ENCODE assay signal across 15 mouse cellular contexts in genomic region chr11:90264180-90264579, GRCm38 (mm10). TPM values are rescaled to one million over a fixed set of nuclear protein-coding genes. Genes with fewer than 3 reads are reported as not detected.
DNase-seq lines count a peak whose midpoint lies in the region; ATAC-seq and TF ChIP-seq lines count a peak whose summit lies in the region.
"Had no signal": no experiment of that assay in that cellular context is flagged by ENCODE, and none has a peak within 500 bp of the region (broad histone marks: within the 10 kb centered on the region; RNA-seq: fewer than 3 reads in every experiment).

No protein-coding gene starts in this region.

- no peaks in the 10 kb centered on the region for H3K27me3 ChIP-seq in CH12.LX (replicated peaks)
- H3K27me3 ChIP-seq in forebrain, embryonic 12.5 days = no peaks in the 10 kb centered on the region; the same call in 1 of the 2 replicates
- H3K27me3 ChIP-seq: intestine, embryonic 15.5 days; midbrain, embryonic 15.5 days had no signal

- peak; percentile 61 for ATAC-seq in megakaryocyte, adult 5-6 weeks (ENCODE audit: poor library complexity, severe bottlenecking)
- ATAC-seq in forebrain, embryonic 12.5 days (ENCODE audit: low FRiP score) = no peak
- ATAC-seq: forebrain, embryonic 14.5 days; intestine, embryonic 15.5 days; midbrain, embryonic 15.5 days had no signal

- H3K79me2 ChIP-seq in CH12.LX (replicated peaks; ENCODE audit: control insufficient read depth, extremely low read depth, insufficient read depth, poor library complexity, severe bottlenecking) = no peaks in the 10 kb centered on the region

- peaks cover 12 to 59% of the 10 kb centered on the region in 2 experiments for H3K4me1 ChIP-seq in CH12.LX (ENCODE audit: control insufficient read depth in 1 of 2, insufficient read depth in 2 of 2)
- H3K4me1 ChIP-seq in forebrain, embryonic 12.5 days = peaks cover 7% of the 10 kb centered on the region
- H3K4me1 ChIP-seq: intestine, embryonic 15.5 days had no signal

- H3K27ac ChIP-seq in CH12.LX (ENCODE audit: insufficient read depth, low read depth) = peak overlapping the region; percentile 60
- H3K27ac ChIP-seq in forebrain, embryonic 12.5 days = no peak overlapping the region
- H3K27ac ChIP-seq: heart, embryonic 10.5 days; intestine, embryonic 15.5 days; macrophage; midbrain, embryonic 15.5 days had no signal

- TF ChIP-seq CTCF in CH12.LX (conservative IDR thresholded peaks at IDR 0.05 in 1 of 2, IDR thresholded peaks at IDR 0.05 in 1 of 2; ENCODE audit: low read depth in 2 of 2, low read length in 2 of 2) = no peak

- peak overlapping the region; percentile 41 for H3K4me2 ChIP-seq in CH12.LX (ENCODE audit: insufficient read depth, low read depth, poor library complexity, severe bottlenecking)
- no peak overlapping the region for H3K4me2 ChIP-seq in forebrain, embryonic 12.5 days
- H3K4me2 ChIP-seq: intestine, embryonic 15.5 days; midbrain, embryonic 15.5 days had no signal

- 84% methylated on average over 11 of the region's 11 CpGs for WGBS in forebrain, embryonic 12.5 days

- peak; percentile 57 for TF ChIP-seq POLR2A in CH12.LX (IDR thresholded peaks at IDR 0.05; ENCODE audit: low read depth, low read length)

- peak overlapping the region; percentile 28 to 55 (median 45) for H3K4me3 ChIP-seq in CH12.LX (replicated peaks in 1 of 3; ENCODE audit: low read depth in 2 of 3, low read length in 2 of 3, poor library complexity in 1 of 3)
- H3K4me3 ChIP-seq in forebrain, embryonic 12.5 days (replicated peaks) = no peak overlapping the region
- H3K4me3 ChIP-seq: heart, embryonic 10.5 days; intestine, embryonic 15.5 days; midbrain, embryonic 15.5 days had no signal

- peak; percentile 83 for TF ChIP-seq EP300 in CH12.LX (IDR thresholded peaks at IDR 0.05; ENCODE audit: low read length)

- peaks cover 11% of the 10 kb centered on the region for H3K9me3 ChIP-seq in CH12.LX (replicated peaks; ENCODE audit: low read length)
- H3K9me3 ChIP-seq in forebrain, embryonic 12.5 days = no peaks in the 10 kb centered on the region
- H3K9me3 ChIP-seq: heart, embryonic 10.5 days; intestine, embryonic 15.5 days; midbrain, embryonic 15.5 days had no signal

- peak; percentile 8 for TF ChIP-seq RAD21 in CH12.LX (IDR thresholded peaks at IDR 0.05; ENCODE audit: low read depth, low read length)

- DNase-seq in spleen, adult 18-20 months = peak; percentile 45 to 59
- no peak for DNase-seq in spleen, postnatal 14 days (ENCODE audit: low spot score in 2 of 2)
- DNase-seq in CH12.LX (ENCODE audit: extremely low read depth) = peak; percentile 96
- peak; percentile 17 to 39 for DNase-seq in thymus, postnatal 36 days
- no peak for DNase-seq in cerebellum, adult 9-11 months
- DNase-seq: cerebellum, adult 11 months; heart, postnatal 36 days; kidney, postnatal 14 days had no signal

- dilution Hi-C loops in CH12.LX (cut with MboI; ENCODE audit: extremely low pct_ligation_motif_present, extremely low pct_unique_long_range_greater_than_20kb, low sequenced_read_pairs) = no loop called here

- in situ Hi-C loops in CH12.LX (cut with MboI; ENCODE audit: low pct_ligation_motif_present, low pct_unique_long_range_greater_than_20kb, low sequenced_read_pairs) = no loop called here

- H3K36me3 ChIP-seq in CH12.LX (replicated peaks in 1 of 2; ENCODE audit: control insufficient read depth in 1 of 2, insufficient read depth in 1 of 2, low read length in 1 of 2) = peaks cover 27 to 69% of the 10 kb centered on the region in 2 experiments
- peaks cover 55% of the 10 kb centered on the region for H3K36me3 ChIP-seq in forebrain, embryonic 12.5 days (replicated peaks)

- 0 out of 2 replicates have a peak overlapping the region, but pooled peaks have one; percentile 0 for H3K9ac ChIP-seq in CH12.LX (ENCODE audit: insufficient read depth, low read depth)
- H3K9ac ChIP-seq in forebrain, embryonic 12.5 days = no peak overlapping the region
- H3K9ac ChIP-seq: intestine, embryonic 15.5 days; midbrain, embryonic 15.5 days had no signal

TF ChIP-seq in CH12.LX, 34 proteins besides CTCF, POLR2A, EP300 and RAD21:
- TF ChIP-seq USF2 (conservative IDR thresholded peaks at IDR 0.05; ENCODE audit: low read depth, low read length) (peak; percentile 57; the same call in 1 of the 2 replicates), ZC3H11A (IDR thresholded peaks at IDR 0.05; ENCODE audit: low read depth, low read length) (no peak), NRF1 (IDR thresholded peaks at IDR 0.05; ENCODE audit: low read depth, low read length) (peak; percentile 48; the same call in 1 of the 2 replicates), GABPA (IDR thresholded peaks at IDR 0.05; ENCODE audit: insufficient replicate concordance, low read depth, low read length) (no peak), MEF2A (IDR thresholded peaks at IDR 0.05; ENCODE audit: borderline replicate concordance, low read depth, low read length) (peak; percentile 78; the same call in 1 of the 2 replicates), CHD1 (IDR thresholded peaks at IDR 0.05; ENCODE audit: low read depth, low read length) (no peak), MXI1 (IDR thresholded peaks at IDR 0.05; ENCODE audit: low read depth, low read length) (peak; percentile 25; the same call in 1 of the 2 replicates), TBP (conservative IDR thresholded peaks at IDR 0.05; ENCODE audit: low read depth, low read length) (peak; percentile 76), MAZ (IDR thresholded peaks at IDR 0.05; ENCODE audit: low read depth, low read length) (no peak), SMC3 (IDR thresholded peaks at IDR 0.05; ENCODE audit: low read depth, low read length) (peak; percentile 1; the same call in 1 of the 2 replicates), USF1 (IDR thresholded peaks at IDR 0.05; ENCODE audit: low read depth, low read length) (peak; percentile 77), ZNF384 (IDR thresholded peaks at IDR 0.05; ENCODE audit: low read depth, low read length) (no peak), TCF12 (IDR thresholded peaks at IDR 0.05; ENCODE audit: low read depth, low read length) (peak; percentile 74), ZMIZ1 (IDR thresholded peaks at IDR 0.05; ENCODE audit: low read depth, low read length) (no peak), JUND (conservative IDR thresholded peaks at IDR 0.05; ENCODE audit: low read depth, low read length) (peak; percentile 39), JUN (IDR thresholded peaks at IDR 0.05; ENCODE audit: insufficient read depth, low read depth, low read length) (peak; percentile 38; the same call in 1 of the 2 replicates), IRF4 (IDR thresholded peaks at IDR 0.05; ENCODE audit: low read depth, low read length) (peak; percentile 89), RCOR1 (conservative IDR thresholded peaks at IDR 0.05; ENCODE audit: low read depth, low read length) (peak; percentile 74; the same call in 1 of the 2 replicates), NELFE (IDR thresholded peaks at IDR 0.05; ENCODE audit: low read depth, low read length) (peak; percentile 40; the same call in 1 of the 2 replicates), SIN3A (IDR thresholded peaks at IDR 0.05; ENCODE audit: low read length) (peak; percentile 59; the same call in 1 of the 2 replicates), E2F4 (IDR thresholded peaks at IDR 0.05; ENCODE audit: insufficient replicate concordance, low read depth, low read length) (no peak), BHLHE40 (IDR thresholded peaks at IDR 0.05; ENCODE audit: low read depth, low read length) (peak; percentile 97), ZKSCAN1 (IDR thresholded peaks at IDR 0.05; ENCODE audit: borderline replicate concordance, low read depth, low read length) (no peak), UBTF (IDR thresholded peaks at IDR 0.05; ENCODE audit: low read depth, low read length) (no peak), MYC (IDR thresholded peaks at IDR 0.05; ENCODE audit: low read depth, low read length) (peak; percentile 86), MAFK (IDR thresholded peaks at IDR 0.05; ENCODE audit: insufficient replicate concordance, low read length) (0 out of 2 replicates have a peak, but pooled peaks have one; percentile 31), MAX (IDR thresholded peaks at IDR 0.05; ENCODE audit: low read length) (peak; percentile 14; the same call in 1 of the 2 replicates), ETS1 (conservative IDR thresholded peaks at IDR 0.05; ENCODE audit: low read depth, low read length) (peak; percentile 92), POLR2AphosphoS2 (IDR thresholded peaks at IDR 0.05; ENCODE audit: low read depth, low read length) (no peak), CHD2 (IDR thresholded peaks at IDR 0.05; ENCODE audit: low read length) (peak; percentile 78; the same call in 1 of the 2 replicates), ELF1 (IDR thresholded peaks at IDR 0.05; ENCODE audit: low read depth, low read length) (peak; percentile 79), HCFC1 (IDR thresholded peaks at IDR 0.05; ENCODE audit: low read depth, low read length) (peak; percentile 42), KAT2A (IDR thresholded peaks at IDR 0.05; ENCODE audit: insufficient replicate concordance, low read length) (no peak), PAX5 (IDR thresholded peaks at IDR 0.05; ENCODE audit: low read length) (no peak)
TF ChIP-seq in CH12.LX: peak in this region for 22.

RNA-seq across cellular contexts. Expression of gene Mmd, which starts 14.9 kb away (rescaled TPM):
- total RNA-seq in CH12.LX (2012; rRNA removed) (10.3 and 13.8 TPM in 2 replicates), CH12.LX (2014; rRNA removed) (60.4 and 70.5 TPM in 2 replicates)
- polyA plus RNA-seq in CH12.LX (2012; ENCODE audit: insufficient read length, low read depth) = 36.1 and 39.8 TPM in 2 replicates
- total RNA-seq in megakaryocyte, adult 5-6 weeks (2015) = 13.9 and 14.5 TPM in 2 replicates
- 10.7 and 11.1 TPM in 2 replicates for total RNA-seq in megakaryocyte, adult 5-6 weeks (2017)
- polyA plus RNA-seq in forebrain, embryonic 12.5 days (2016; fragmentation: Nextera tagmentation; extraction: Ambion mirVana) = 57.7 and 59.9 TPM in 2 replicates

Comparison
In these comparisons a context has a peak if more than half of its experiments do, and no peak if none do; other contexts are left out.
1. DNase-seq: peak in spleen, adult 18-20 months (2 of 2), CH12.LX (single experiment) and thymus, postnatal 36 days (2 of 2); none in spleen, postnatal 14 days (0 of 2) and cerebellum, adult 9-11 months (single experiment).